Mouse (Mus musculus) liver, embryonic 13.5 days (tissue): ENCODE results near the gene H6pd. TPM values are rescaled to one million over a fixed set of nuclear protein-coding genes. Genes with fewer than 3 reads are reported as not detected.
"Not testable (repeated sequence)": the region's sequence is repeated elsewhere in the genome, so short reads cannot be mapped to it uniquely, and the experiment has no call there.

ENCODE experiments used
- ATAC-seq: fragments of 200-750 bp; cut with Nextera tagmentation; 2 replicates; pipeline ENCODE4 v1.8.0; 2017; ENCODE audit warnings: low read depth, mild to moderate bottlenecking, moderate number of reproducible peaks, moderate library complexity
- DNase-seq: peaks from one replicate; pipeline ENCODE4 v3.0.0; 2022
- H3K27ac ChIP-seq: fragments of 300-500 bp; sonication (generic); 2 replicates; pipeline ENCODE4 v1.5.1; 2015; ENCODE audit warnings: moderate library complexity, mild to moderate bottlenecking, inconsistent platforms
- H3K27me3 ChIP-seq: fragments of 300-500 bp; sonication (generic); 2 replicates; pipeline ENCODE4 v1.6.1; 2015; ENCODE audit warnings: mild to moderate bottlenecking, inconsistent platforms
- H3K36me3 ChIP-seq: fragments of 300-500 bp; sonication (generic); 2 replicates; pipeline ENCODE4 v1.6.1; 2015; ENCODE audit warnings: mild to moderate bottlenecking, inconsistent platforms
- H3K4me1 ChIP-seq: fragments of 300-500 bp; sonication (generic); replicated peaks from 2 replicates; pipeline ENCODE4 v1.6.1; 2015; ENCODE audit warnings: inconsistent platforms
- H3K4me2 ChIP-seq: fragments of 300-500 bp; sonication (generic); 2 replicates; pipeline ENCODE4 v1.6.1; 2015; ENCODE audit warnings: inconsistent platforms, mild to moderate bottlenecking, moderate library complexity
- H3K4me3 ChIP-seq: fragments of 300-500 bp; sonication (generic); replicated peaks from 2 replicates; pipeline ENCODE4 v1.5.1; 2015; ENCODE audit warnings: mild to moderate bottlenecking, inconsistent platforms
- H3K9ac ChIP-seq: fragments of 300-500 bp; sonication (generic); 2 replicates; pipeline ENCODE4 v1.6.1; 2015; ENCODE audit warnings: mild to moderate bottlenecking, inconsistent platforms
- H3K9me3 ChIP-seq: fragments of 300-500 bp; sonication (generic); replicated peaks from 2 replicates; pipeline ENCODE4 v1.6.1; 2016; ENCODE audit warnings: inconsistent platforms
- WGBS: fragments of 180-500 bp; shearing (Covaris S2); methylation state at CpG from one replicate; pipeline ENCODE4 v1.1.7; 2015; ENCODE audit not compliant: insufficient replicate concordance; 5-methylcytosine and 5-hydroxymethylcytosine counted together
- polyA plus RNA-seq: library from polyadenylated mRNA; unstranded; fragments of >200 nt; fragmentation: Nextera tagmentation; extraction: Ambion mirVana; gene quantifications from 2 replicates; pipeline ENCODE4 v1.2.1, GENCODE M21; 2015

The H6pd gene
- polyA plus RNA-seq, 1 experiment from 2014 or later = 6.8 TPM

DNA sequence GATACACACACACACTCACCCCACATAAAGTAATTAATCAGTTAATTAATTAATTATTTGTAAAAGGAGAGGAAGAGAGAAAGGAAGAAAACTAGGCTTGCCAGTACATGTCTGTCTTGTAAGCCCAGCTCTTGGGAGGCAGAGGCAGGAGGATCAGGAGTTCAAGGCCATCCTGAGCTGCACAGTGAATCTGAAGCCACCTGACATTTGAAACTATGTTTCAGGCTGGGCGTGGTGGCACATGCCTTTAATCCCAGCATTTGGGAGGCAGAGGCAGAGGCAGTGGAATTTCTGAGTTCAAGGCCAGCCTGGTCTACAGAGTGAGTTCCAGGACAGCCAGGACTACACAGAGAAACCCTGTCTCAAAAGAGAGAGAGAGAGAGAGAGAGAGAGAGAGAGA, 32.0 kb upstream of the H6pd start:
- H3K27me3 ChIP-seq = peaks cover 16% of the 10 kb centered on the region
- ATAC-seq, H3K4me3 ChIP-seq, H3K4me2 ChIP-seq, H3K27ac ChIP-seq, H3K9me3 ChIP-seq, H3K36me3 ChIP-seq, DNase-seq, H3K9ac ChIP-seq, H3K4me1 ChIP-seq: not testable (repeated sequence)
- WGBS = 33% methylated on average over 1 of the region's 1 CpGs

DNA sequence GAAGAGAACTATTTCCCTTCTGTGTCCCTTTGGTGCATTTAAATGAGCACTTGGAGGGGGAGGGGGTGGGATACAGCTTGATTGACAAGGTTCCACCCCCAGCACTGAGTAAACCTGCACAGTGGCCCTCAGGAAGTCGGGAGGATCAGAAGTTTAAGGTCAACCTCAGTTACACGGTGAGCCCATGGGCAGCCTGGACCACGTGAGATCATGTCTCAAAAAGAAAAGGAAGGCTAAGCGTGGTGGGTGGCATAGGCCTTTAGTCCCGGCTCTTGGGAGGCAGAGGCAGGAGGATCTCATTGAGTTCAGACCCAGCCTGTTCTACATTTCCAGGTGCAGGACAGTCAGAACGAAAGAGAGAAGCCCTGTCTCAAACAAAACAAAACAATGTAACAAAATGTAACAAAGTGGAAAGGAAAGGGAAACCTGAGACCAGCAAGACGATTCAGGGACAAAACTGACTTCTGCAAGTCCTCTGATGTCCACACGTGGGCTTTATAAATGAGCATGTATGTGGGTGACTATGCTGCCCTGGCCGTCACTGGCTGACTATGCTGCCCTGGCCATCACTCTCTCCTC, 31.3 kb upstream of the H6pd start:
- H3K36me3 ChIP-seq = no peaks in the 10 kb centered on the region
- H3K27me3 ChIP-seq = peaks cover 17% of the 10 kb centered on the region
- H3K4me3 ChIP-seq = no peak overlapping the region
- H3K4me2 ChIP-seq = no peak overlapping the region
- H3K27ac ChIP-seq = no peak overlapping the region
- ATAC-seq (no peak), DNase-seq (no peak)
- H3K9ac ChIP-seq = no peak overlapping the region
- H3K9me3 ChIP-seq = no peaks in the 10 kb centered on the region
- WGBS = 55% methylated on average over 9 of the region's 9 CpGs
- no peaks in the 10 kb centered on the region for H3K4me1 ChIP-seq

DNA sequence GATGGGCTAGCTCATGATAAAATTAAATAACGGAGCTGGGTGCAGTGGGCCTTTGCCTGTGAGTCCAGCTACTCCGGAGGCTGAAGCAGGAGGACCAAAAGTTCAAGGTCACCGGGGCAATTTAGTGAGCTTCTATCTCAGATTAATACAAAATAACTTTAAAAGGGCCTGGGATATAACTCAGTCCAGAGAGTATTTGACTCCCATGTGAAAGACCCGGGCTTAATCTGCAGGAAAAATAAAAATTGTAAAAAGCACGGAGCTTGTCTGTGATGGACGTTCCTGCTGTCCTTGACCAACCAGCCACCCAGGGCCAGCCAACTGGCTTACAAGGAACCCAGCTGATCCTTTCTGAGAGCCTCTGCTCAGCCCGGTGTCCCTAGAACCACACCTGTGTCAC, 29.7 kb upstream of the H6pd start:
- no peak overlapping the region for H3K4me2 ChIP-seq
- 75% methylated on average over 7 of the region's 7 CpGs for WGBS
- no peaks in the 10 kb centered on the region for H3K36me3 ChIP-seq
- no peaks in the 10 kb centered on the region for H3K9me3 ChIP-seq
- no peak overlapping the region for H3K9ac ChIP-seq
- peaks cover 31% of the 10 kb centered on the region for H3K27me3 ChIP-seq
- no peaks in the 10 kb centered on the region for H3K4me1 ChIP-seq
- no peak overlapping the region for H3K4me3 ChIP-seq
- ATAC-seq (no peak), DNase-seq (no peak)
- no peak overlapping the region for H3K27ac ChIP-seq

DNA sequence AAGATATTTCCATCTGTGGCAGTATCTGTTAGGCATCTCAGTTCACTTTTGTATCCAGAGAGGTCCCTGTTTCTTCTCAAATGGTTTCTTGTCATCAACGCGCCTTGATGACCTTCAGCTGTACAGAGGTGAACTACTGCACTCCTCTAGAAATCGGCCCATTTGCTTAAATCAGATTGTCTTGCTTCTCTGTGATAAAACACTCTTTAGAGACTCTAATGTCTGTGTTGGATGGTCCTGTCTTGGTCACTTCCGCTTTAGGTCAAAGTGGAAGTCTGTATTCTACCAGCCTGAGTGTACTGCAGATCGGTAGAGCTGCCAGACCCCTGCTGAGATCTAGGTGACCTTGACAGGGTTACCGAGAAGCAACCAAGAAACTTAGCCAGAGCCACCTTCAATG, 27.3 kb upstream of the H6pd start:
- Histone ChIP-seq H3K4me1 (peaks cover 2% of the 10 kb centered on the region), H3K27me3 (peaks cover 52% of the 10 kb centered on the region), H3K4me3 (no peak overlapping the region), H3K9ac (no peak overlapping the region), H3K4me2 (no peak overlapping the region), H3K27ac (no peak overlapping the region), H3K9me3 (no peaks in the 10 kb centered on the region), H3K36me3 (no peaks in the 10 kb centered on the region)
- 69% methylated on average over 6 of the region's 6 CpGs for WGBS
- no peak for ATAC-seq
- no peak for DNase-seq

GRCm38 (mm10) chr4:150035280-150035679, 26.5 kb upstream of the H6pd start:
- H3K9me3 ChIP-seq = no peaks in the 10 kb centered on the region
- H3K4me1 ChIP-seq = peaks cover 8% of the 10 kb centered on the region
- DNase-seq (peak; percentile 41), ATAC-seq (no peak)
- 13% methylated on average over 10 of the region's 10 CpGs for WGBS
- H3K27ac ChIP-seq = no peak overlapping the region
- peaks cover 60% of the 10 kb centered on the region for H3K27me3 ChIP-seq
- H3K36me3 ChIP-seq = no peaks in the 10 kb centered on the region
- H3K4me3 ChIP-seq = no peak overlapping the region
- no peak overlapping the region for H3K4me2 ChIP-seq
- no peak overlapping the region for H3K9ac ChIP-seq

DNA sequence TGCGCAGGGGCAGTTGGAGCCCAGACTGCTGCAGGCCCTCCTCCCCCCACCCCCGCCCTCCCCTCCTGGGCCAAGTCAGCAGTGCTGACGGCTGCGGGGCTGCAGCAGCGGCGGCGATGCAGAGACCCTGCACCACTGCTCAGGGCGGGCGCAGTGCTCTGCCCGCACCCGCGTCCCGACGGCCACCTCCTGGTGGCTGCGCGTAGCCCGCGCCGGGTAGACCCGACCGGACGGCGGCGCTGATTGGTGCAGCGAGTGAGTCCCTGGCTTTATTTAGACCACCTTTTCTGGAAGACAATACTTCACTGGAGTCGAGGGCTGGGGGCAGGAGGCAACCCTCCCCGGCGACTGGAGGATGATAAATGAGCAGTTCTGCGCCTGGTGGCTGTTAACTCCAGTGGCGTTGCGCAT, 24.4 kb upstream of the H6pd start:
- Histone ChIP-seq H3K27me3 (peaks cover 77% of the 10 kb centered on the region), H3K4me3 (no peak overlapping the region)

GRCm38 (mm10) chr4:150031234-150031890, 22.5 kb upstream of the H6pd start:
- DNase-seq (no peak), ATAC-seq (no peak)
- peak overlapping the region; percentile 46 for H3K4me3 ChIP-seq
- H3K4me2 ChIP-seq = peak overlapping the region; percentile 60
- no peak overlapping the region for H3K9ac ChIP-seq
- H3K36me3 ChIP-seq = no peaks in the 10 kb centered on the region
- peaks cover 95% of the 10 kb centered on the region for H3K27me3 ChIP-seq
- H3K4me1 ChIP-seq = peaks cover 8% of the 10 kb centered on the region
- H3K9me3 ChIP-seq = no peaks in the 10 kb centered on the region
- H3K27ac ChIP-seq = no peak overlapping the region
- 24% methylated on average over 14 of the region's 14 CpGs for WGBS

More for the DNA sequence above, 24.4 kb upstream of the H6pd start:
- WGBS = 6% methylated on average over 29 of the region's 31 CpGs
- no peaks in the 10 kb centered on the region for H3K36me3 ChIP-seq
- H3K4me2 ChIP-seq = no peak overlapping the region
- H3K9me3 ChIP-seq = no peaks in the 10 kb centered on the region
- ATAC-seq (no peak), DNase-seq (no peak)
- H3K9ac ChIP-seq = no peak overlapping the region
- H3K27ac ChIP-seq = no peak overlapping the region
- peaks cover 8% of the 10 kb centered on the region for H3K4me1 ChIP-seq

- no peak for DNase-seq
- ATAC-seq = no peak
- H3K4me3 ChIP-seq = peak overlapping the region; percentile 46
- H3K27me3 ChIP-seq = peaks cover 91% of the 10 kb centered on the region
- 0 out of 2 replicates have a peak overlapping the region, but pooled peaks have one; percentile 10 for H3K9ac ChIP-seq
- H3K4me1 ChIP-seq = peaks cover 8% of the 10 kb centered on the region
- WGBS = 1% methylated on average over 28 of the region's 28 CpGs
- no peaks in the 10 kb centered on the region for H3K9me3 ChIP-seq
- no peaks in the 10 kb centered on the region for H3K36me3 ChIP-seq
- peak overlapping the region; percentile 60 for H3K4me2 ChIP-seq
- H3K27ac ChIP-seq = no peak overlapping the region
These were observed 21.8 kb upstream of the H6pd start for GRCm38 (mm10) chr4:150030449-150031233.

DNA sequence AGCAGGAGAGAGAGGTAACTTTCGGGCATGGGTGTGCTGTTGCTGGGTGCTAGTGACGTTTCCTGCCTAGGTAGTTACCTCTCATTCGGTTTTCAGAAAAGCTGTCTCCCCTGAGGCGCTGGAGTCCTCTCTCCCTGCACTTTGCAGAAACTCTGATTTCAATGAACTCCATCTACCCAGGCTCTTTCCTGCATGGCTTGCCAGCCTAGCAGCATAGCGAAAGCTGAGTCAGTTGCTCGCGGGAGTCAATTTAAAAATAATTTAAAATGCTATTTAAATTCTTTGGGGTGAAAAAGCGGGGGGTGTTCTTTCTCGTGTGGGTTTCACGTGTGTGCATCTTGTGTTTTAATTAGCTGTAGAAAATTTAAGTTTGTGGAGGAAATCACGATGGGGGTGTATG, 21.1 kb upstream of the H6pd start:
- 6% methylated on average over 11 of the region's 11 CpGs for WGBS
- Histone ChIP-seq H3K27me3 (peaks cover 88% of the 10 kb centered on the region), H3K4me1 (peaks cover 8% of the 10 kb centered on the region), H3K9me3 (no peaks in the 10 kb centered on the region), H3K27ac (no peak overlapping the region), H3K4me3 (0 out of 2 replicates have a peak overlapping the region, but pooled peaks have one; percentile 9), H3K36me3 (no peaks in the 10 kb centered on the region), H3K4me2 (peak overlapping the region; percentile 60), H3K9ac (no peak overlapping the region)
- no peak for DNase-seq
- no peak for ATAC-seq

- WGBS = 25% methylated on average over 7 of the region's 7 CpGs
- peaks cover 25% of the 10 kb centered on the region for H3K27me3 ChIP-seq
- H3K4me2 ChIP-seq = no peak overlapping the region
- H3K9me3 ChIP-seq = no peaks in the 10 kb centered on the region
- H3K27ac ChIP-seq = no peak overlapping the region
- H3K4me1 ChIP-seq = peaks cover 4% of the 10 kb centered on the region
- H3K4me3 ChIP-seq = no peak overlapping the region
- no peak overlapping the region for H3K9ac ChIP-seq
- DNase-seq = no peak
- no peaks in the 10 kb centered on the region for H3K36me3 ChIP-seq
- ATAC-seq = no peak
These were observed 14.7 kb upstream of the H6pd start for GRCm38 (mm10) chr4:150023518-150023917.

DNA sequence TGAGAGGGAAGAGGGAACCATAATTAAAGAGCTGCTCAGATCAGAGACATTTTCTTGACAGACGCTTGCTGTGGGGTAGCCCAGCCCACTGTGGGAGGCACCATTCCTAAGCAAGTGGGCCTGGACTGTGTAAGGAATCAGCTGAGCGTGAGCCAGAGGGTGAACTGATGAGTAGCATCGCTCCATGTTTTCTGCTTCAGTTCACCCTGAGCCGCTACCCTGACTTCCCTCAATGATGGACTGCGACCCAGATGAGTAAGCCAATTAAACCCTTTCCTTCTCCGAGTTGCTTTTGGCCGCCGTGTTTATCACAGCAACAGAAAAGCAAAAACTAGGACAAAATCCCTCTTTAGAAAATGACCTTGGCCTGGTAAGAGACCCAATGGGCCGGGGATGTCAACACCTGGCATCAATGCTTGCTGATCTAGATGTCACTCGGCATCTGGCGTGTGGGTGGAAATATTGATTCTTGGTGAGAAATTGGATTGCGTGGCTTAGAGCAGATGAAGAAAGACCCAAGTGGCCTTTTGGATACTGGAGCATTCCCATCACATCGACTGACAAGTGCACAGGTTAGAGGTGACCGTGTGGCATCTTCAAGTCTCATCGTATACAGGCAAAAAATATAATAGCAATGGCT, 11.0 kb upstream of the H6pd start:
- Histone ChIP-seq H3K4me2 (no peak overlapping the region), H3K36me3 (no peaks in the 10 kb centered on the region), H3K9me3 (no peaks in the 10 kb centered on the region), H3K27me3 (no peaks in the 10 kb centered on the region), H3K27ac (no peak overlapping the region), H3K4me3 (no peak overlapping the region), H3K4me1 (peaks cover 4% of the 10 kb centered on the region), H3K9ac (no peak overlapping the region)
- no peak for ATAC-seq
- no peak for DNase-seq
- whole genome bisulfite sequencing = 77% methylated on average over 15 of the region's 15 CpGs
